Mouse (Mus musculus) MEL (cell line): Measurements from ENCODE around the gene Cwh43. TPM values are rescaled to one million over a fixed set of nuclear protein-coding genes. Genes with fewer than 3 reads are reported as not detected.

Experiments
- DNase-seq: peaks from one replicate; pipeline ENCODE4 v3.0.0; 2011; ENCODE audit warnings: low read depth, low spot score
- H3K27ac ChIP-seq: 2 replicates; pipeline ENCODE4 v1.5.1; 2012; ENCODE audit warnings: low read depth, mild to moderate bottlenecking, control low read depth, low read length, moderate library complexity; ENCODE audit not compliant: control insufficient read depth
- H3K27me3 ChIP-seq, 2 experiments: fragments of 150-350 bp in 1 of 2; sonication (generic) in 1 of 2; 2 replicates each; pipeline ENCODE4 v1.6.1; 2012; ENCODE audit warnings: low read length in 2 of 2, mild to moderate bottlenecking in 2 of 2, improper control_type of control experiment in 1 of 2, moderate library complexity in 1 of 2; ENCODE audit not compliant: insufficient read depth in 2 of 2, control insufficient read depth in 1 of 2
- H3K36me3 ChIP-seq, 2 experiments: 2 replicates each; pipeline ENCODE4 v1.6.1; 2012 to 2014; ENCODE audit warnings: low read length in 2 of 2, improper control_type of control experiment in 1 of 2, inconsistent platforms in 1 of 2, mild to moderate bottlenecking in 1 of 2; ENCODE audit not compliant: insufficient read depth in 2 of 2, control insufficient read depth in 1 of 2
- H3K4me1 ChIP-seq, 2 experiments: fragments of 150-350 bp in 1 of 2; sonication (generic) in 1 of 2; 2 replicates each; pipeline ENCODE4 v1.6.1; 2012; ENCODE audit warnings: low read length in 2 of 2, improper control_type of control experiment in 1 of 2, mild to moderate bottlenecking in 1 of 2; ENCODE audit not compliant: insufficient read depth in 2 of 2, control insufficient read depth in 1 of 2
- H3K4me3 ChIP-seq, 2 experiments: fragments of 150-350 bp in 1 of 2; sonication (generic) in 1 of 2; 2 replicates each; pipeline ENCODE4 v1.5.1; 2012; ENCODE audit warnings: low read depth in 2 of 2, low read length in 2 of 2, mild to moderate bottlenecking in 2 of 2, moderate library complexity in 2 of 2, control low read depth in 1 of 2, improper control_type of control experiment in 1 of 2; ENCODE audit not compliant: control insufficient read depth in 1 of 2, insufficient read depth in 1 of 2
- H3K79me2 ChIP-seq: 2 replicates; pipeline ENCODE4 v1.6.1; 2012; ENCODE audit warnings: mild to moderate bottlenecking, low read length, moderate library complexity; ENCODE audit not compliant: control insufficient read depth, poor library complexity, insufficient read depth
- H3K9ac ChIP-seq: 2 replicates; pipeline ENCODE4 v1.6.1; 2012; ENCODE audit warnings: low read depth, mild to moderate bottlenecking, control low read depth, low read length, moderate library complexity; ENCODE audit not compliant: control insufficient read depth, poor library complexity, severe bottlenecking
- H3K9me3 ChIP-seq: fragments of 150-350 bp; sonication (generic); replicated peaks from 2 replicates; pipeline ENCODE4 v1.6.1; 2012; ENCODE audit warnings: mild to moderate bottlenecking, low read length, improper control_type of control experiment, moderate library complexity; ENCODE audit not compliant: insufficient read depth
- CHD1 ChIP-seq: IDR thresholded peaks from 2 replicates; pipeline ENCODE4 v1.6.1; 2012; ENCODE audit warnings: low read depth, mild to moderate bottlenecking, inconsistent platforms, low read length, improper control_type of control experiment
- CHD2 ChIP-seq: IDR thresholded peaks from 2 replicates; pipeline ENCODE4 v1.6.1; 2011; ENCODE audit warnings: low read length, improper control_type of control experiment
- CTCF ChIP-seq, 3 experiments: IDR thresholded peaks in 2 of 3; conservative IDR thresholded peaks in 1 of 3; 2 replicates each; pipeline ENCODE4 v1.5.1; 2011 to 2012; ENCODE audit warnings: low read length in 3 of 3, low read depth in 2 of 3, mild to moderate bottlenecking in 2 of 3, improper control_type of control experiment in 1 of 3, inconsistent platforms in 1 of 3, mixed read lengths in 1 of 3, moderate library complexity in 1 of 3; ENCODE audit not compliant: control insufficient read depth in 1 of 3, insufficient read depth in 1 of 3, poor library complexity in 1 of 3, severe bottlenecking in 1 of 3
- E2F4 ChIP-seq: IDR thresholded peaks from 2 replicates; pipeline ENCODE4 v1.6.1; 2011; ENCODE audit warnings: low read depth, low read length, improper control_type of control experiment, borderline replicate concordance
- GABPA ChIP-seq: IDR thresholded peaks from 2 replicates; pipeline ENCODE4 v1.6.1; 2012; ENCODE audit warnings: low read depth, mild to moderate bottlenecking, inconsistent platforms, low read length, improper control_type of control experiment, moderate library complexity
- GATA1 ChIP-seq: IDR thresholded peaks from 2 replicates; pipeline ENCODE4 v1.6.1; 2011; ENCODE audit warnings: low read depth, low read length, improper control_type of control experiment
- KAT2A ChIP-seq: conservative IDR thresholded peaks from 2 replicates; pipeline ENCODE4 v1.6.1; 2012; ENCODE audit warnings: low read depth, low read length, improper control_type of control experiment, inconsistent platforms
- MAFK ChIP-seq: IDR thresholded peaks from 2 replicates; pipeline ENCODE4 v1.6.1; 2011; ENCODE audit warnings: low read depth, mild to moderate bottlenecking, low read length, improper control_type of control experiment, borderline replicate concordance
- MAZ ChIP-seq: IDR thresholded peaks from 2 replicates; pipeline ENCODE4 v1.6.1; 2012; ENCODE audit warnings: low read depth, mild to moderate bottlenecking, inconsistent platforms, low read length, improper control_type of control experiment
- MEF2A ChIP-seq: IDR thresholded peaks from 2 replicates; pipeline ENCODE4 v1.6.1; 2014; ENCODE audit warnings: low read depth, mild to moderate bottlenecking, inconsistent platforms, low read length, improper control_type of control experiment; ENCODE audit not compliant: poor library complexity, insufficient replicate concordance, severe bottlenecking; ENCODE audit errors: extremely low read depth
- MYB ChIP-seq: IDR thresholded peaks from 2 replicates; pipeline ENCODE4 v1.6.1; 2011; ENCODE audit warnings: mild to moderate bottlenecking, low read depth, low read length, improper control_type of control experiment
- MYC ChIP-seq: IDR thresholded peaks from 2 replicates; pipeline ENCODE4 v1.6.1; 2011; ENCODE audit warnings: low read depth, mild to moderate bottlenecking, low read length, improper control_type of control experiment, moderate library complexity
- NRF1 ChIP-seq: IDR thresholded peaks from 2 replicates; pipeline ENCODE4 v1.6.1; 2014; ENCODE audit warnings: low read depth, mild to moderate bottlenecking, inconsistent platforms, low read length, improper control_type of control experiment, moderate library complexity; ENCODE audit not compliant: poor library complexity, insufficient read depth, severe bottlenecking
- POLR2AphosphoS5 ChIP-seq: IDR thresholded peaks from 2 replicates; pipeline ENCODE4 v1.6.1; 2012; ENCODE audit warnings: low read depth, borderline replicate concordance, mild to moderate bottlenecking, inconsistent platforms, low read length, moderate library complexity, mixed read lengths
- SIN3A ChIP-seq: IDR thresholded peaks from 2 replicates; pipeline ENCODE4 v1.6.1; 2012; ENCODE audit warnings: low read length, improper control_type of control experiment, inconsistent platforms
- SMC3 ChIP-seq: IDR thresholded peaks from 2 replicates; pipeline ENCODE4 v1.6.1; 2011; ENCODE audit warnings: low read depth, low read length, improper control_type of control experiment
- TAL1 ChIP-seq: IDR thresholded peaks from 2 replicates; pipeline ENCODE4 v1.6.1; 2012; ENCODE audit warnings: mild to moderate bottlenecking, inconsistent platforms, low read length, moderate library complexity, mixed read lengths
- USF1 ChIP-seq: IDR thresholded peaks from 2 replicates; pipeline ENCODE4 v1.6.1; 2014; ENCODE audit warnings: low read depth, mild to moderate bottlenecking, inconsistent platforms, low read length, improper control_type of control experiment, moderate library complexity
- USF2 ChIP-seq, 2 experiments: IDR thresholded peaks; 2 replicates each; pipeline ENCODE4 v1.6.1; 2011 to 2012; ENCODE audit warnings: improper control_type of control experiment in 2 of 2, low read length in 2 of 2, borderline replicate concordance in 1 of 2, inconsistent platforms in 1 of 2, low read depth in 1 of 2, mild to moderate bottlenecking in 1 of 2; ENCODE audit not compliant: insufficient read depth in 1 of 2
- ZC3H11A ChIP-seq: IDR thresholded peaks from 2 replicates; pipeline ENCODE4 v1.6.1; 2012; ENCODE audit warnings: low read depth, mild to moderate bottlenecking, inconsistent platforms, low read length, improper control_type of control experiment
- ZNF384 ChIP-seq: IDR thresholded peaks from 2 replicates; pipeline ENCODE4 v1.6.1; 2012; ENCODE audit warnings: low read depth, mild to moderate bottlenecking, inconsistent platforms, low read length, improper control_type of control experiment
- polyA plus RNA-seq, 2 experiments: library from polyadenylated mRNA; stranded (reverse) in 1 of 2; unstranded in 1 of 2; fragments of >175 nt in 1 of 2; fragments of >200 nt in 1 of 2; gene quantifications; 2 replicates each; pipeline versions ENCODE4 v1.2.1 to v1.2.4; 2012; ENCODE audit warnings: low replicate concordance in 2 of 2, low read depth in 1 of 2; ENCODE audit not compliant: insufficient read length in 2 of 2, insufficient read depth in 1 of 2, missing spikeins in 1 of 2
- total RNA-seq: library from RNA; depleted of rRNA; stranded (reverse); fragments of 300-350 nt; gene quantifications from 2 replicates; pipeline ENCODE4 v1.2.3, GENCODE M21; 2012

The Cwh43 gene
- total and polyA plus RNA-seq, 3 experiments: not detected

- TF ChIP-seq CHD2 (no peak), MAZ (no peak), E2F4 (no peak), KAT2A (no peak), USF1 (no peak; the same call in 1 of the 2 replicates), MYC (no peak), USF2 (IDR thresholded peaks at IDR 0.05; ENCODE audit: borderline replicate concordance in 1 of 2, insufficient read depth in 1 of 2, low read depth in 1 of 2, low read length in 2 of 2) (no peak), MYB (peak; percentile 92), NRF1 (no peak)
These were observed 25.7 kb downstream of the Cwh43 start (continued) for GRCm38 (mm10) chr5:73431581-73431980.

GRCm38 (mm10) chr5:73432805-73433204 lies 26.9 kb downstream of the Cwh43 start:
- H3K27me3 ChIP-seq: peaks cover 0 to 2% of the 10 kb centered on the region in 2 experiments; a peak in 2 of 4 replicates
- peak overlapping the region in 1 of 2 experiments; percentile 24; a peak in 1 of 4 replicates for H3K4me3 ChIP-seq
- H3K79me2 ChIP-seq: no peaks in the 10 kb centered on the region

GRCm38 (mm10) chr5:73434764-73435163 lies 28.9 kb downstream of the Cwh43 start:
- H3K27me3 ChIP-seq: no peaks in the 10 kb centered on the region; a peak in 2 of 4 replicates
- H3K9me3 ChIP-seq: no peaks in the 10 kb centered on the region
- no peak overlapping the region for H3K9ac ChIP-seq
- no peak overlapping the region for H3K4me3 ChIP-seq
- no peaks in the 10 kb centered on the region for H3K79me2 ChIP-seq
- no peak for DNase-seq
- TF ChIP-seq CTCF (IDR thresholded peaks at IDR 0.05 in 2 of 3, conservative IDR thresholded peaks at IDR 0.05 in 1 of 3; ENCODE audit: control insufficient read depth in 1 of 3, insufficient read depth in 1 of 3, low read depth in 2 of 3, low read length in 3 of 3, poor library complexity in 1 of 3, severe bottlenecking in 1 of 3) (no peak), POLR2AphosphoS5 (no peak), SMC3 (no peak), MAFK (0 out of 2 replicates have a peak, but pooled peaks have one; percentile 40), GABPA (no peak)
- H3K36me3 ChIP-seq: peaks cover 0 to 11% of the 10 kb centered on the region in 2 experiments; a peak in 2 of 4 replicates
- no peak overlapping the region for H3K27ac ChIP-seq
- peaks cover 0 to 12% of the 10 kb centered on the region in 2 experiments; a peak in 3 of 4 replicates for H3K4me1 ChIP-seq

More at GRCm38 (mm10) chr5:73432805-73433204, 26.9 kb downstream of the Cwh43 start:
- Histone ChIP-seq H3K36me3 (peaks cover 0 to 11% of the 10 kb centered on the region in 2 experiments; a peak in 2 of 4 replicates), H3K27ac (no peak overlapping the region), H3K9ac (peak overlapping the region; percentile 16; the same call in 1 of the 2 replicates), H3K4me1 (peaks cover 0 to 12% of the 10 kb centered on the region in 2 experiments; a peak in 3 of 4 replicates), H3K9me3 (no peaks in the 10 kb centered on the region)
- DNase-seq: peak; percentile 53
- TF ChIP-seq ZC3H11A (0 out of 2 replicates have a peak, but pooled peaks have one; percentile 9), TAL1 (no peak), GATA1 (peak; percentile 45; the same call in 1 of the 2 replicates), CHD1 (no peak), SIN3A (0 out of 2 replicates have a peak, but pooled peaks have one; percentile 24), MEF2A (no peak), ZNF384 (peak; percentile 90)
- TF ChIP-seq, all 39 proteins: peak for 4
